14 mouse cellular contexts compared by ENCODE assay signal in genomic region chr15:97649726-97650125, GRCm38 (mm10).
DNase-seq lines count a peak whose midpoint lies in the region.
"Had no signal": no experiment of that assay in that cellular context is flagged by ENCODE, and none has a peak within 500 bp of the region (broad histone marks: within the 10 kb centered on the region; RNA-seq: fewer than 3 reads in every experiment).

No protein-coding gene starts in this region.

- peak; percentile 71 for DNase-seq in cerebellum, adult 11-12 months
- no peak for DNase-seq in cerebellum, postnatal 4 days (ENCODE audit: low spot score in 2 of 2)
- DNase-seq in brain, adult 2 months (ENCODE audit: low read depth, low spot score), result peak; percentile 89
- peak; percentile 44 for DNase-seq in cerebellum, adult 8-10 months
- DNase-seq in cerebellum, postnatal 36 days, result peak; percentile 53 to 64
- no peak for DNase-seq in right cerebral cortex, postnatal 14 days
- DNase-seq in MN1 (ENCODE audit: low spot score), result no peak
- DNase-seq in thymus, postnatal 4 days, result no peak
- DNase-seq: adrenal gland, adult 8-10 months; kidney, adult 11 months; kidney, postnatal 36 days; lung, adult 18-20 months; lung, postnatal 10 days; thymus, postnatal 36 days had no signal

Comparison
In these comparisons a context has a peak if more than half of its experiments do, and no peak if none do; other contexts are left out.
1. DNase-seq: peak in cerebellum, adult 11-12 months (single experiment), brain, adult 2 months (single experiment), cerebellum, adult 8-10 months (single experiment) and cerebellum, postnatal 36 days (2 of 2); none in cerebellum, postnatal 4 days (0 of 2), right cerebral cortex, postnatal 14 days (single experiment), MN1 (single experiment) and thymus, postnatal 4 days (single experiment).